Mouse (Mus musculus) heart, postnatal 0 days (tissue): ENCODE measurements around the gene Vmn1r176.
"Not testable (repeated sequence)": the region's sequence is repeated elsewhere in the genome, so short reads cannot be mapped to it uniquely, and the experiment has no call there.

Source experiments
- CTCF ChIP-seq: IDR thresholded peaks from 2 replicates; pipeline ENCODE4 v1.5.1; 2016; ENCODE audit warnings: antibody characterized with exemption, control low read depth, low read depth
- EP300 ChIP-seq: IDR thresholded peaks from 2 replicates; pipeline ENCODE4 v1.6.1; 2016; ENCODE audit warnings: antibody characterized with exemption, low read depth

DNA sequence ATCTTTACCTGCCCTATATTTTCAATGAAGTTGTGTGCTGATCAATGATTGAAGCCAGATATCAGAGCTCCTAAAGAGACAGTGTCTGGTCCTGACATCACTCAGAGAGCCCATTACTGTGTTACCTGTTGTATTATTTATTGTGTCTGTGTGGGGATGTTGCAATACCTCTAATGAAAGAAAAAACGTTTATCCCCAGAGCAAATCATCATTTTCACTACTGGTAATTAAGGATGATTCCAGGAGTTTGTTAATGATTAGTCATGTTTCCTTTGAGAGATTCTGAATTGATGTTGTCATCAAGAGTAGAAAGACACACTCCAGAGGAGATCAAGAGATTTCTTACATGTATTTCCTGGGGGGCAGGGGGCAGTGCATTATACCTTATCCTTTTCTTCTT is at the start of gene Vmn1r176:
- not testable (repeated sequence) for TF ChIP-seq CTCF, EP300
